Mouse (Mus musculus) spleen, adult 2 months (tissue): Measurements from ENCODE around the gene Rab3gap1.

ENCODE experiments used
- CTCF ChIP-seq: fragments of 200-500 bp; IDR thresholded peaks from 2 replicates; pipeline ENCODE4 v1.5.1; 2011; ENCODE audit warnings: mild to moderate bottlenecking, inconsistent platforms; ENCODE audit not compliant: insufficient read depth, insufficient read length, insufficient replicate concordance; ENCODE audit errors: extremely low read depth
- POLR2A ChIP-seq: fragments of 200-500 bp; IDR thresholded peaks from 2 replicates; pipeline ENCODE4 v1.6.1; 2011; ENCODE audit warnings: low read depth, low read length, inconsistent platforms

GRCm38 (mm10) chr1:127983274-127983993 lies 114.9 kb downstream of the Rab3gap1 start:
- TF ChIP-seq POLR2A (no peak), CTCF (no peak)
